Mouse (Mus musculus) ovary, postnatal 36 days (tissue): ENCODE measurements around the gene Col8a2.

Source experiments
- DNase-seq: peaks from one replicate; pipeline ENCODE4 v3.0.0; 2022; ENCODE audit warnings: low spot score, mixed read lengths

The Col8a2 gene

GRCm38 (mm10) chr4:126331751-126332150 is 45.2 kb downstream of the Col8a2 start:
- no peak for DNase-seq

DNA sequence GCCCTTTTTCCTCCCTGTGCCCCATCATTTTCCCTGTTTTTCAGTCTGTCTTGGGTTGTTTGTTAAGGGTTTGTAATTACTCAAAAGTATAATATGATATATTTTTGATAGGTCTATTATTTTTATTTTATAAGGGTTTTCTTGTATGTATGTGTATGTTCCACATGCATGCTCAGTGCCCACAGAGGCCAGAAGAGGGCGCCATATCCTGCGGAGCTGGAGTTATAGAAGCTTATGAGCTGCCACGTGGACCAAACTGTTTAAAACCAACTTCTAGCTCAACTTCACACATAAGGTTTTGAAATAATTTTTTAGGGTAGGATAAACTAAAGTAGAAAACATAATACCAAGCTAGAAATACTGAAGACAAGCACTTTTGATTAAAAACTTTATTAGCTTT is 45.8 kb downstream of the Col8a2 start:
- DNase-seq: no peak

GRCm38 (mm10) chr4:126339461-126339860 is 52.9 kb downstream of the Col8a2 start:
- DNase-seq: no peak

DNA sequence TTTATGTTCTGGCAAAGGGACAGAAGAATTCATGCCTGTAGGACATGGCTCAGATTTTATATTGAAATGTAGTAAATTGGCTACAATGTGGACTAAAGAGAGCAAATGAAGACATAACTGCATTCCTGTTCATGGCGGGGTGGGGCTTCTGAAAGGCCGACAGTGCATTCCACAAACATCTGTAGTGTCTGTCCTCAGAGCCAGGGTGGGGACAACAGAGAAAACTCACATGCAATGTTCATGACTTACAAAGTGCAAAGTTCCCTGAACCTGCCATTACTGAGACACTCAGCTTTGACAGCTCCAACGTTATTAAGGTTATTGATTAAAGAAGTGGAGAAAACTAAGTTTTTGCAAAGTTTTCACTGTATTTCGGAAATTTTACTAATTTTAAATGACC is 56.9 kb downstream of the Col8a2 start:
- no peak for DNase-seq

GRCm38 (mm10) chr4:126360069-126360468 is 73.5 kb downstream of the Col8a2 start:
- no peak for DNase-seq
